In genomic region chr2:170731205-170731604, GRCm38 (mm10) we compare ENCODE assay signal across 8 mouse cellular contexts. TPM values are rescaled to one million over a fixed set of nuclear protein-coding genes. Genes with fewer than 3 reads are reported as not detected.
DNase-seq lines count a peak whose midpoint lies in the region; ATAC-seq and TF ChIP-seq lines count a peak whose summit lies in the region.

No protein-coding gene starts in this region.

- TF ChIP-seq EP300 in ES-Bruce4 (IDR thresholded peaks at IDR 0.05; ENCODE audit: insufficient read depth, low read depth, low read length): no peak

- H3K4me2 ChIP-seq in forebrain, embryonic 15.5 days (replicated peaks): peak overlapping the region; percentile 68
- peak overlapping the region; percentile 36; the same call in 1 of the 2 replicates for H3K4me2 ChIP-seq in liver, embryonic 15.5 days

- H3K27me3 ChIP-seq in ES-Bruce4 (ENCODE audit: control insufficient read depth, insufficient read depth, low read length, poor library complexity, severe bottlenecking): no peaks in the 10 kb centered on the region
- H3K27me3 ChIP-seq in forebrain, embryonic 15.5 days: no peaks in the 10 kb centered on the region
- peaks cover 23% of the 10 kb centered on the region for H3K27me3 ChIP-seq in liver, embryonic 15.5 days

- intact Hi-C loops in left cerebral cortex, postnatal 4 days (cut with DNase I): loop anchor here (10.0 kb wide), 1 partner anchor 124 kb away; no protein-coding TSS in a partner anchor

- no peak overlapping the region for H3K9ac ChIP-seq in ES-Bruce4 (ENCODE audit: low read depth, poor library complexity, severe bottlenecking)
- H3K9ac ChIP-seq in forebrain, embryonic 15.5 days (replicated peaks): peak overlapping the region; percentile 56
- H3K9ac ChIP-seq in liver, embryonic 15.5 days: no peak overlapping the region

- no peak for TF ChIP-seq POLR2A in ES-Bruce4 (IDR thresholded peaks at IDR 0.05; ENCODE audit: insufficient read depth, low read length)

- H3K36me3 ChIP-seq in ES-Bruce4 (ENCODE audit: control insufficient read depth, insufficient read depth, low read length, poor library complexity, severe bottlenecking): no peaks in the 10 kb centered on the region
- H3K36me3 ChIP-seq in forebrain, embryonic 15.5 days: no peaks in the 10 kb centered on the region
- no peaks in the 10 kb centered on the region for H3K36me3 ChIP-seq in liver, embryonic 15.5 days (replicated peaks)

- TF ChIP-seq CTCF in ES-Bruce4 (IDR thresholded peaks at IDR 0.05; ENCODE audit: low read depth, low read length): no peak

- 24% methylated on average over 6 of the region's 6 CpGs for WGBS in forebrain, embryonic 15.5 days
- WGBS in liver, embryonic 15.5 days (ENCODE audit: insufficient replicate concordance): 17% methylated on average over 6 of the region's 6 CpGs

- peak; percentile 52 for ATAC-seq in forebrain, embryonic 15.5 days (replicated peaks)
- ATAC-seq in liver, embryonic 15.5 days (ENCODE audit: insufficient read depth): no peak

- H3K9me3 ChIP-seq in ES-Bruce4 (replicated peaks; ENCODE audit: control insufficient read depth, insufficient read depth, low read length, poor library complexity, severe bottlenecking): no peaks in the 10 kb centered on the region
- H3K9me3 ChIP-seq in forebrain, embryonic 15.5 days: no peaks in the 10 kb centered on the region
- H3K9me3 ChIP-seq in liver, embryonic 15.5 days (replicated peaks): 0 out of 2 replicates have a peak, but pooled peaks cover 3% of the 10 kb centered on the region

- H3K4me3 ChIP-seq in ES-Bruce4 (ENCODE audit: low read depth, low read length): peak overlapping the region; percentile 27
- peak overlapping the region; percentile 53 for H3K4me3 ChIP-seq in forebrain, embryonic 15.5 days
- H3K4me3 ChIP-seq in liver, embryonic 15.5 days (replicated peaks): peak overlapping the region; percentile 26

- no peaks in the 10 kb centered on the region for H3K4me1 ChIP-seq in ES-Bruce4 (ENCODE audit: control insufficient read depth, insufficient read depth, low read length)
- peaks cover 32% of the 10 kb centered on the region for H3K4me1 ChIP-seq in forebrain, embryonic 15.5 days
- no peaks in the 10 kb centered on the region for H3K4me1 ChIP-seq in liver, embryonic 15.5 days (replicated peaks)

- DNase-seq in cerebellum, adult 18-20 months: peak; percentile 30 to 46
- DNase-seq in cerebellum, adult 9-11 months: no peak
- no peak for DNase-seq in right cerebral cortex, postnatal 14 days
- DNase-seq in right cerebral cortex, postnatal 4 days: no peak
- no peak for DNase-seq in left cerebral cortex, postnatal 4 days

- H3K27ac ChIP-seq in ES-Bruce4 (ENCODE audit: insufficient read depth, low read length): no peak overlapping the region
- H3K27ac ChIP-seq in forebrain, embryonic 15.5 days (replicated peaks): peak overlapping the region; percentile 72
- H3K27ac ChIP-seq in liver, embryonic 15.5 days (replicated peaks): no peak overlapping the region

RNA-seq across cellular contexts. Expression of gene Dok5, which starts 0.4 kb away (rescaled TPM):
- 1.4 TPM in 2 replicates for polyA plus RNA-seq in ES-Bruce4 (2011; ENCODE audit: insufficient read depth, insufficient read length, low read depth, missing spikeins)
- 73.9 and 76.7 TPM in 2 replicates for polyA plus RNA-seq in forebrain, embryonic 15.5 days (2015; fragmentation: Nextera tagmentation; extraction: Ambion mirVana)
- 0.37 and 0.50 TPM in 2 replicates for polyA plus RNA-seq in liver, embryonic 15.5 days (2015; fragmentation: Nextera tagmentation; extraction: Ambion mirVana)
- 100 to 1,000 TPM; 100 to 127 TPM for total RNA-seq in left cerebral cortex, postnatal 4 days (2021)

Comparison
In these comparisons a context has a peak if more than half of its experiments do, and no peak if none do; other contexts are left out.
1. DNase-seq: peak in cerebellum, adult 18-20 months (2 of 2); none in cerebellum, adult 9-11 months (single experiment), right cerebral cortex, postnatal 14 days (single experiment), right cerebral cortex, postnatal 4 days (single experiment) and left cerebral cortex, postnatal 4 days (single experiment).
2. RNA of gene Dok5, which starts 0.4 kb away (polyA plus RNA-seq): 73.9 to 76.7 TPM in forebrain, embryonic 15.5 days; 1.4 TPM in ES-Bruce4 and 0.37 to 0.50 TPM in liver, embryonic 15.5 days; every median in the first group is over 10 times any median in the second.
3. Peak in every context shown above with its lines, with median percentiles within 50 percentile points of each other: H3K4me3 ChIP-seq.